Mouse (Mus musculus) heart, postnatal 25 days (tissue): Measurements from ENCODE around the gene Rnf130. TPM values are rescaled to one million over a fixed set of nuclear protein-coding genes. Genes with fewer than 3 reads are reported as not detected.
"Not testable (repeated sequence)": the region's sequence is repeated elsewhere in the genome, so short reads cannot be mapped to it uniquely, and the experiment has no call there.

ENCODE experiments used
- DNase-seq: peaks from one replicate; pipeline ENCODE4 v3.0.0; 2022; ENCODE audit warnings: low spot score
- intact Hi-C: fragments of 180-260 bp; cut with DNase I; formaldehyde crosslinking; loops from one replicate; pipeline ENCODE4 v1.15.1; 2025
- total RNA-seq, 2 experiments: library from RNA; stranded (reverse); gene quantifications; 2 replicates each; pipeline ENCODE4 v1.2.3; 2021

Gene Rnf130
- total RNA-seq, 2 experiments from 2014 or later = 48.6 to 50.6 TPM

DNA sequence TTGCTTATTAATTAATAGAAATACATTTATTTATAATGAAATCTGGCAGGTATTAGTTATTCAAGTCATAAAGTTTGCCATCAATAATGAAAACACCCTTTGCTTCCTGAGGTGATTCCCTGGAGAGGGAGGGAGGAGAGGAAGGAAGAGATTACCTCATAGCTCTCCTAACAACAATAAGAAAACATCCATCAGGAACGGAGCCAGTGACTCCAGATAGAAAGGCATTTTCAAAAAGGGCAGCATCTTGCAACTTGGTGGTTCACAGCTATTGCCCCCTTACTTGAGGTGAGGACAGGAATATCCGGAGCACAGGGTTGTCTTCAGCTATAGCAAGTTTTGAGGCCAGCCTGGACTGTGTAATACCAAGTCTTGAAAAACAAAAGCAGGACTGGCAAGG, 40.9 kb downstream of the Rnf130 start:
- intact Hi-C loops = no loop called here

DNA sequence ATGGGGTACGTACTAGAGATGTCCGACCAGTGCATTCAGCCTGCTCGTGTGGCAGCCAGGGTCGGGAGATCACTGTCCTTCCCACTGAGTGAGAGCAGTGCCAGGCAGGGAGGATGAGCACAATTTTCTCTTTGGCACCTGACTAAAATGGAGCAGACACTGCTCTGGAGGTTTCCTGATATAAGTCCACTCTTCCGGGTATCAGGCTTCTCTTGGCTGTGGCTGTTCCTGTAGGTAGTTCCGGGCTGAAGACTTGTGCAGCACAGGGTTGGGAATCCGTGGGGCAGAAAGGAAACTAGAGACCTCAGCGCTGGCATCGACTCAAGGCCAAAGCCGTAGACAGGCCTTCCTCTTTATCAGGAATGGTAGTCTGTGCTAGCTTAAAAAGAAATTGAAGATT, 48.7 kb downstream of the Rnf130 start:
- intact Hi-C loops = no loop called here
- DNase-seq = no peak

More for the DNA sequence above, 40.9 kb downstream of the Rnf130 start:
- no peak for DNase-seq

DNA sequence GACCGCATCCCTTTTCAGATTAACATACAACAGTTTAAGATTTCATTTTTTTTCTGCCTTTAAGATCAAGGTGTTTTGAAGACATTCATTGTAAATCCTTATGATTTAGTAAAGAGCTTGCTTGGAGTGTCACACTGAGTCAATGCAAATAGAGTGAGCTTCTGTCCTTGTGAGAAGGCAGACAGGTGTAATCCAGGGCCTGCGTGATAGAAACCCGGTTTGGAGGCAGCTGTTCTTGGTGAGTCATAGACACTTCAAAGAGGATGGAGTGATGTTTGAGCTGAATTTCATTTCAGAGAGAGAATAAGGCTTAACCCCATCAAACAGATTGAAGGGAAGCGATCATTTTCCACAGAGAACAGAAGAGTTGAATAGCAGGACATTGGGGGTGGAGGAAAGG, 51.6 kb downstream of the Rnf130 start:
- DNase-seq = no peak
- intact Hi-C loops = no loop called here

DNA sequence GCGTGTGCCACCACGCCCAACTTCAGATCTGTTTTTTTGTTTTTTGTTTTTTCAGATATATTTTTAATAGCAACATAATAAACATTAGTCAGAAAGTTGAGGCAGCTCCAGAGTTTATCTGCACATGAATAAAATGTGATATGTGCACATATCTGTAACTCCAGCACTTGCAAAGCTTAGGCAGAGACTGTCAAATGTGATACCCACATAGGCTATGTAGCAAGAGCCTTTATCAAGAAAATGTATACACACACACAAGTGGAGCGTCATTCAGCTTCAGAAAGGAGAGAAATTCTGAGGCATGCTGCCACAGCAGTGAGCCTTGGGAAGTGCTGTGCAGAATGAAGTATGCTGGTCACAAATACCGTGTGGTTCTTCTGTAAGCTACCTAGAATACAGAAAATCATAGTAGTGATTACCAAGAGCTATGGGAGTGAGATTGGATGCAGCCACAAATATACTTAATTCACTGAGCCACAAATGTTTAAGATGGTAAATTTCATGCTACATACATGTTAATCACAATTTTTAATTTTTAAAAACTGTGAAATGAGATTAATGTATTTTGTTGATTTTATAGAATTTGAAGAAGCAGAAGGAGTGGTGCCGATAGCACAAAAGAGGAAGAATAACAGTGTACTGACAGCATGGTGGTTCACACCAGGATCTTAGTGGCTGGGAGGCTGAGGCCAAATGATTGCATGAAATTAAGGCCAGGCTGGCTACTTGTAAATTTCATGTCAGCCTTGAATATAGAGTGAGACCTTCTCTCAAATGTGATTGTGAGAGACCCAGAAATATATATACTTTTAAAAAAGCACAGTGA, 56.4 kb downstream of the Rnf130 start:
- intact Hi-C loops = no loop called here
- no peak for DNase-seq

DNA sequence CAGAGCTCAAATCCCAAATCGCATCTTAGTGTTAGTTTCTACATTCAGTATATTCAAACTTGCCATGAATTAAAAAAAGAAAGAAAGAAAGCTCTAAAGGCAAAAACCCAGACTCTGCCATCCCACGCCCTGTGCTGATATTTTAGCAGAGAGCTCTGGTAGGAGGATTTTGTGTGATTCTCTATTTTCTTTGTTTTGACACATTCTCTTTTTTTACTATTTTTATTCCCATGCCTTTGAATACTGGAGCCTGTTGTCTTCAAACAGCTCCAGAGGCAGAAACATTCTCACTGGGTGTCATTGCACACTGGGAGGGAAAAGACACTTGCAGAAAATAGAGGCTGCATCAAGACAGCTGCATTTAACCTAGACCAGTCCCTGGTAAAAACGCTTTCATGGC, 61.1 kb downstream of the Rnf130 start:
- no peak for DNase-seq
- intact Hi-C loops = no loop called here

DNA sequence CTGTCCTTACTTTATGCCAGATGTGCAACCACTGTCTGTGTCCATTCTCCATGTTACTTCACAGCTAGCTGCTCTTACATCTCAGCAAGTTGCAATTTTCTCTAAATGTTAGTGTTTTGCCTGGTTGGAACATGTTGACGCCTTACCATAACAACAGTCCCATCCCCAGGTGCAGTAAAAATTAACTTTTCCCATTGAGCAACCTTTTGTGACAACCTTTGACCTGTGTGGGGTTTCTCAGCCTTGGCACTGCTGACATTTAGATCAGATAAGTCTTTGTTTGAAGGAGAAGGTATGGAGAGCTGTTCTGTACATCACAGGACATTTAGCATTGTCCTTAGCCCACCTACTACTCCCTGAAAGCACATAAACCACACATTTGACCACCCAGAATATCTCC, 64.7 kb downstream of the Rnf130 start:
- intact Hi-C loops = no loop called here

DNA sequence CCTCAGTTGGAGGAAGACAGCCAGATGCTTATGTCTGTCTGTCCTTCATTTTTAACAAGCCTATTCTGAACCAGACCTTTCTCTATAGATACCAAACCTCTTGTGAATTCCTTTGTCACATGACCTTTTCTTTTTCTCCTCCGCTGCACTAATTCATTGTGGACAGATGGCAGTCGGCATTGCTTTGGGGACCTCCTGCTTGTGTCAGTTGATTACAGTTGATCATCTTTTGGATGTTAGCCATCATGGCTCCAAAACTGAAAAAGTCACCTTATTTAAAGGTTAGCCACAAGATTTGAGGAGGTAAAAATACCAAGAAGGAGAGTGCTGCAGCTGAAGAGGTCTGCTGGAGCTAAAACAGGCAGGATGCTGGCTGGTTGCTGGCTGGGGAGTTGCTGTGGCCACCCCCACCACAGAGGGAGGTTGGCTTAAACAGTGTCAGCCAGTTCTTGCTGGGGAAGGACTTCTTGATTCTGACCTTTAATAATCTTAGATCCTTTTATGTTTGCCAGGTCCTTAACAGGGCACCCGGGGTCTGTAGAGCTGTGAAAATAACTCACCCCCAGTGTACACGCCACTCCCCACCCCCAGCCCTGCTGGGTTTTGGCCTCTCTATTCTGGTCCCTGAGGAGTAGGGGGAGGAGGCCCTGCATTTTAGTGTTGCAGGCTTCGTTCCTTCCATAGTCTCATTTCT, 66.0 kb downstream of the Rnf130 start:
- no peak for DNase-seq
- intact Hi-C loops = no loop called here

More for the DNA sequence above, 64.7 kb downstream of the Rnf130 start:
- no peak for DNase-seq

DNA sequence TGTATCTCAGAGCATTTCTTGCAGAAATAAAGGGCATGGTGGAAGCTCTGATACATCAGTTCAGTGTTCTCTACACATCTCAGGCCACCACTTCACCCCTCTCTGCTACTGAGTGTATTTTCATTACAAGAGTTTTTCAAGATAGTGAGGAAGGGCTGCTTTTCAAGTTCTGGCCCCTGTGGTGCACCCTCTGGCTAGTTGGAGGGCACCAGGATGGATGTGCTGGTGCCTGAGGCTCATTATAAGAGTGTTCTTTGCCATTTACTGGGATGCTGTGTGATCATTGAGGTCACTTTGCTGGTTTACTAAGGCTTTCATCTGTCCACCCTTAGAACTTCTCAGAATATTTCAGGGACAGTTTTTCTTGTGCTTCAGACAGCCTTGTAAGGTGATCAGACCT, 66.5 kb downstream of the Rnf130 start:
- DNase-seq = no peak
- intact Hi-C loops = no loop called here

DNA sequence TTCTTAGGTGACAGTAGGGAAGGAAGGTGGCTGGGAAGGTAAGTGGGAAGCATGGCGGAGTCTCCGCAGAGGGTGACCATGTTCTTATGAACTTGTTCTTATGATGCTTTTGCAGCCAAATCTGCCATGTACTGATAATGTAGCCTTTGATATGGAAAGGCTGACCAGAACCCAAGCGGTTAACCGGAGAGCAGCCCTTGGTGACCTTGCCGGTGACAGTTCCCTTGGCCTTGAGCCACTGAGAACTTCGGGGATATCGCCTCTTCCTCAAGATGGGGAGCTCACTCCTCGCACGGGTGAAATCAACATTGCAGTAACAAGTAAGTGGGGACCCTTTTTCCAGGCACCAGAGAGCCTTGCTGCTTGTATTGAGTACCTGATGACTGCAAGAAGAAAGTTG, 70.5 kb downstream of the Rnf130 start:
- intact Hi-C loops = no loop called here
- DNase-seq = no peak

DNA sequence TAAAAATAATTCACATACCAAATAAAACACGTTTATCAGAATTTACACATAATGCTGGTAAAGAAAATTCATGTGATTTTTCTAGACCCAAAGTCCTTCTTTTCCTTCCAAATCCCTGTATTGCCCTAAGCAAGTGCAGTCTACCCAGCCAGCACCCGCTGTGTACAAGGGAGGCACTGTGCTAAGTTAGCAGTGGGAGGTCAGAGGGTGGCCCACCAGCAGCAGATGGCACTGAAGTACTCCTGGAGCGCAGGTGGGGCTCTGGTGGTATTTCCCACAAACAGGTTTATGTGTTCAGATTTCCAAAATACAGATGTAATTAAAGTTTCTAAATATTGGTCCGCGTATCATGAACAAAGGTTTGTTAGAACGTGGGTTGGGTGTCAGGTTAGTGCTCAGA, 71.9 kb downstream of the Rnf130 start:
- intact Hi-C loops = no loop called here
- DNase-seq = no peak

DNA sequence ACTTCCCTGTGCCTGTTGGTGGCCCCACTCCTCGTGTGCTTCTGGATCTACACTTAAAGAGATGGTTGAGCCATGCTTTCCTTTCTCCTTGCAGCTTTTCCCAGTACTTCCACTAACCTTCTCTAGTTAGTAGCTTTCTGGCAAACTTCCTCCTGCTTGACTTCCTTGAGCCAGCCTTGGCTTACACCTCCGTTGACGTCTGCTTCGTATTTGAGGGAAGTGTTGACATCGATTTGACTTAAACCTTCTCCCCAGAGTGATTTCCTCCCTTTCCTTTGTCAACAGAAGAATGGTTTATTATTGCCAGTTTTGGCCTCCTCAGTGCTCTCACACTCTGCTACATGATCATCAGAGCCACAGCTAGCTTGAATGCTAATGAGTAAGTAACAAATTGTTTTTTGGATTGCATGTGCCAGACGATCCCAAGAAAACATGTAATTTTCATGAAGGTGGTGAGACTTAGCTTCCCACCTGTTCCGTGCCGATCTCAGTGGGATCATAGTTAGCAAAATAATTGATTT, 73.9 kb downstream of the Rnf130 start:
- intact Hi-C loops = no loop called here
- peak; percentile 17 for DNase-seq

DNA sequence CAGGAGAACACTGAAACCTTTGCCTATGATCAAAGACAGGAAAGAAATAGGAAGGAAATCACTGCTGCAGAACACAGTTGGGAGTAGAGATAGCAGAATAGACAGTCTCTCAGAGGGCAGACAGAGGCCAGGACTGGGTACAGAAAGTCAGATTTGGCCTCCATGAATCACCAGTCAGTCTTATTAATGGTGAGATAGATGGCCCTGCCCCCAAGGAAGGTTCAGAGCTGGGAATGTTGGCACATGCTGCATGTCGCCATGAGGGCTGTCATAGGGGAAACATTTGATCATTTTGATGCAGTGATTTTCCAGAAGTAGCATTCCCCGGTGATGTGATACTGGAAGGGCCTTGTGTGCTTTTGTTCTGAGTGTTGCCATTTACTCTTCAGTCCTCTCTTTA, 74.5 kb downstream of the Rnf130 start:
- intact Hi-C loops = no loop called here
- DNase-seq = no peak

DNA sequence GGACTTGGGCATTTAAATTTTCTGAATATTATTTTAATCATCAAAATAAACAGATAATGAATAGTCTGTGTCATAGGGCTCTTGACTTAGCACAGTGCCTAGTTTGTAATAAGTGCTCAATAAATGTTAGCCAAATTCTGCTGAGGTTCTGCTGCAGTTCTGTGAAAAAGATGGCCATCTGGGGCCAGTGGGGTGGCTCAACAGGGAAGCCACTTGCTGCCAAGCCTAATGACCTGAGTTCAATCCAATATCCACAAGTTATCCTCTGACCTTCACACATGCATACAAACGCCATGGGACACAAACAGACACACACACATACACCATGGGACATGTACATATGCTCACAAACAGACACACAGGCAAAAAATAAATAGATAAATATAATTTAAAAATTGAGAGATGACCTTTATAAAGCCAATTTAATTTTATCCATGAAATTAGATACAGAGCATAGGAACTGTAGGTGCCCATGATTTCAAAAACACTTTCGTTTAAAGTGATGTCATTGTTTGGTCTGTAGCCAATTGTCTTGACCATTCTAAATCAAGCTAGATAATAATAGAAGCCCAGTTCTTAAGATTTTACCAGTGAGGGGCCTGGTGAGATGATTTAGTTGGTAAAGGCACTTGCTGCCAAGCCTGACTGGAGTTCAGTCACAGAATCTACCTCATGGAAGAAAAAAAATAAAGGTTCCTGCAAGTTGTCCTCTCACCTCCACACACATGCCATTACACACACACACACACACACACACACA, 75.6 kb downstream of the Rnf130 start:
- intact Hi-C loops = no loop called here
- DNase-seq = no peak

DNA sequence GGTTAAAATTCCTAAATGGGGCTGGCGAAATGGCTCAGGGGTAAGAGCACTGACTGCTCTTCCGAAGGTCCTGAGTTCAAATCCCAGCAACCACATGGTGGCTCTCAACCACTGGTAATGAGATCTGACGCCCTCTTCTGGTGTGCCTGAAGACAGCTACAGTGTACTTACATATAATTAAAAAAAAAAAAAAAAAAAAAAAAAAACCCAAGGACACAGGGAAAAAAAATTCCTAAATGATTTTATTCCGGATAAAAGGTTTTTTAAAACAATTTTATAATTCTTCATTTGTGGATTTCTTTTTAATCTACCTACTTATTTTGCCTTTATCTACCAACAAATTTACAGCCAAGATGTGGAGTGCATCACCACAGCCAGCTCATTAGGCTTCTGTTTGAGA, 76.8 kb downstream of the Rnf130 start:
- DNase-seq, intact Hi-C loops: not testable (repeated sequence)

DNA sequence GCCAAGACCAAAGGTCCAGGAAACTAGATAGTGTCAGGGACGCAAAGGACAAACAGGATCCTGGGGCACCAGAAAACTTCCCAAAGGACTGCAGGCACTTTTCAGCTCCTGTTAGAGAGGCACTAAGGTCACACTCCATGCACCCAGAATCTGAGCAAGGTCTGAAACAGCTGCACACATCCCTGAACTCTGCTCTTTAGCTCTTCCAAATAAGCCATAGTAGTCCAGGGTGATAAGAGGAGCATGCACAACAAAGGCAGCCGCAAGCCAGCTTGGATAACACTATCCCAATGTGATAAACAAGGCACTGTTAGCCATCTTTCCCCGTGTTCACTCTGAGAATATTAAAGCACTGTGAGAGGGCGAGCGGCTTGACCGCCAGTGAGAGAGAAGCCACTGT, 78.9 kb downstream of the Rnf130 start:
- no peak for DNase-seq
- intact Hi-C loops = no loop called here

DNA sequence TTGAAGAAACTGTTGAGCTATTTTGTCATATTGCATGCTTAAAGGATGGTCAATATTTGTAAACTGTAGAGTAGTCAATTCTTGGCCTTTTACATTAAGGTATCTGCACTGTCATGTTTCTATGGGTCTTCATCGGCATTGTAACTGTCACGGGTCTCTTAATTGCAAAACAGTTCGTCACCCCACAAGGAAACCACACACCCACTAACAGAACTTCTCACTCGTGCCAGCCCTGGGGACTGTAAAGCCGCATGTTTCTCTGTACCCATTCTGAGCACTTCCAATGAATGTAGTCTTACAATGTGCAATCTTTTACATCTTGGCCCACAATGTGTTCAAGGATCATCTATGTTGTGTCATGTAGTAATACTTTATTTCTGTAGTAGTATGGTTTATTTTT, 80.1 kb downstream of the Rnf130 start:
- DNase-seq = no peak
- intact Hi-C loops = loop anchor here (5.0 kb wide), 1 partner anchor 78 kb away; the partner anchor contains the start of gene Rnf130

DNA sequence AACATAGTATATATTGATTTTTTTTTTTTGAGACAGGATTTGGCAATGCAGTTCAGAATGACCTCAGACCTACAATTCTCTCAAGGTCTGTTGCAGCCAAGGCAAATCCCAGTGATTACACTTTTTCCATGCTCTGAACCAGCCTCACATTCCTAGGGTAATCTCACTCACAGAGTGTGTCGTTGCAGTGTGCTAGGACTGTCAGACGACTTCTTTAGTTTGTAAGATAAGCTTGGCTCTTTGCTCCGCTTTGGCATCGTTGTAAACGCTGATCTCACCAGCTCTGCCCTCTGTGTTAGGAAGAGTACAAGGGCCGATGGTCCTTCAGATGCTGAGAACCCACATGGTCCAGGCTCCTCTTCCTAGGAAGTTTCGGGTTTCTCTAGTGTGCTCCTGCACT, 80.9 kb downstream of the Rnf130 start:
- DNase-seq = no peak
- intact Hi-C loops = loop anchor here (5.0 kb wide), 1 partner anchor 79 kb away; the partner anchor contains the start of gene Rnf130

DNA sequence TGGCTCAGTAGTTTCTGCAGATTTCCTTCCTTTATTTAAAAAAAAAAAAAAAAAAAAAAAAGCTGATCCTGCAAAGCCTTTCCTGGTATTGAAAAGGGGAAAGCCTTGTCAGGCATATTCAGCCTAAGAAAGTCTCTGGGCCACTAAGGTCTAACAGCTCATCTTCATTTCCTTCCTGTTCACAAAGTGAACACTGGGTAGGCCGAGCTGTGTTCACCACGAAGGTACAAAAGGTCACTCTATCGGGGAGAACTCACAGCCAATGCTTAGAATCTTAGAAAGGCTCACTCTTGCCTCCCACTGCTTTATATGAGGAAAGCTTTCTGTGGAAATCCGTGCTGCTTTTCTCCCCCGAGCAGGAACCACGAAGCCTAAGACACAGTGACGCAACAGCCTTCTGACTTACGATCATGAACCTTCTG, 83.7 kb downstream of the Rnf130 start:
- DNase-seq = no peak
- intact Hi-C loops = loop anchor here (5.0 kb wide), 1 partner anchor 82 kb away; the partner anchor contains the start of gene Rnf130

DNA sequence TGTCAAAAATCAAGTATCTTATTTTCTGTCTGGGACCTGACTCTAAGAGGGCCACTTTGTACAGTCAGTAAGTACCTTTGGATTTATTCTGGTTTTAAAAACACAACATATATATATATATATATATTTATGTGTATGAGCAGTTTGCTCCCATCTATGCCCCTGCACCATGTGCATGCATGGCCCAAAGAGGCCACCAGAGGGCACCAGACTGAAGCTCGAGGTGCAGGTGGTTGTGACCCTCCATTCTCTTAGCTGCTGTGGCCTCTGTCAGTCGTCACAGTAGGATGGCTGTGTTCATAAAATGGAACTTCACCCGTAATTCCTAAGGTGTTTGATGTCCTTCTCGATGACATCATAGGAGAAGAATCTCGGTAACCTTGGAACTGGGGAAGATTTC, 89.2 kb downstream of the Rnf130 start:
- intact Hi-C loops = no loop called here
- DNase-seq = peak; percentile 37

DNA sequence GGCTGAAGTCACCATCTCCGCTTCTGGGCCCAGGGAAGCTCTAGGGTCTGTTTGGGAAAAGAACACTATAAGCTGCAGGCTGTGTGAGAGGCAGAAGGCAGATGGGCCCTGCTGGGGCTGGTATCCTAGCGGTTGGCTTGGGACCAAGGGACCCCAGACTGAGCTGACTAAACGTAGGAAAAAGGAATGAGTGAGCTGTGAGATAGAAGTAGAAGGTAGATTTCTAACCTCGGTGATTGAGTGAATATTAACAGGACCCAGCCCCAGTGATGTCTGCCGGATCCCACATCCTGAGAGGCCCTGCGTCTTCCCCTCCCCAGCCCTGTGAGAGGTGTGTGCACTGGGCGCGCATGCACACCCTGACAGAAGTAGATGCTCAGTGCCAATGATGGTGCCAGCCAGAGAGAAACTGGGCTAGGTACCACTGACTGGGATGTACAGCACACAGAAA, 97.5 kb downstream of the Rnf130 start:
- DNase-seq = no peak
- intact Hi-C loops = no loop called here
